Mouse (Mus musculus): ENCODE measurements around the gene Tcte3. TPM values are rescaled to one million over a fixed set of nuclear protein-coding genes. Genes with fewer than 3 reads are reported as not detected.
"Not testable (repeated sequence)": the region's sequence is repeated elsewhere in the genome, so short reads cannot be mapped to it uniquely, and the experiment has no call there.

Tcte3 gene
- polyA plus RNA-seq, 1 experiment from 2014 or later: not detected

DNA sequence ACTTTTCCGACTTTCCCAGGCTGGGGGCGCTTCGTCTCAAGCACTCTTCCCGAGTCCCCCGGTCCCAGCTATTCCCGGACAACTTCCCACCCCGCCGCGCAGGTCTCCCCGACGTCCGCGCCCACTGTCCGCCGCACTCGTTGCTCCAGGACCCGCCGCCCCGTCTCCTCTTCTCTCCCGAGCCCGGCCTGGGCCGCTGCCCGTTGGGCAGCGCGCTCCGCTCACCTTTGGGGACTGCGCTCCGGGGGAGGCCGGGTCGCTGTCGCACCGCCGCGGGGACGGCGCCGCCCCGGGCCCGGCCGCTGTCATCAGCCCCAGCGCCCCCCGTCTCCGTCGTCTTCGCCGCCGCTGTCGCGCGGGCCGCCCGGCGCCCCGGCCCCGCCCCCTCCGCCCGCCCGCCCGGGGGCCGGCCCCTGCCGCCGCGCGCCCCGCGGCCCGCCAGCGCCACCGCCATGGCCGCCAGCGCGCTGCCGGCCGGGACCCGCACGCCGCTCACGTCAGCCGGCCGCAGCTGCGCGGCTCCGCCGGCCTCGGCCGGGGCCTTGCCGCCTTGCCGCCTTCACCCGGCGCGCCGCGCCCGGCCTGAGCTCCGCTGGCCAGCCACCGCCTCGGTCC, 17.3 kb downstream of the Tcte3 start:
- H3K27me3 ChIP-seq (replicated peaks; ENCODE audit: control insufficient read depth, insufficient read depth, low read length); H3K9me3 ChIP-seq (ENCODE audit: control insufficient read depth, low read length); H3K9ac ChIP-seq (ENCODE audit: low read depth, low read length); H3K36me3 ChIP-seq (ENCODE audit: control insufficient read depth, insufficient read depth, low read length); H3K4me2 ChIP-seq (ENCODE audit: low read depth, low read length); H3K27ac ChIP-seq (replicated peaks; ENCODE audit: low read depth, low read length); DNase-seq (ENCODE audit: low spot score); H3K4me3 ChIP-seq (ENCODE audit: low read depth, low read length); H3K4me1 ChIP-seq (ENCODE audit: control insufficient read depth, insufficient read depth, low read length): not testable (repeated sequence)
- no CpG with 5 or more reads among the region's 97 CpGs for WGBS
- peak; percentile 79 for ATAC-seq (ENCODE audit: low read depth)

DNA sequence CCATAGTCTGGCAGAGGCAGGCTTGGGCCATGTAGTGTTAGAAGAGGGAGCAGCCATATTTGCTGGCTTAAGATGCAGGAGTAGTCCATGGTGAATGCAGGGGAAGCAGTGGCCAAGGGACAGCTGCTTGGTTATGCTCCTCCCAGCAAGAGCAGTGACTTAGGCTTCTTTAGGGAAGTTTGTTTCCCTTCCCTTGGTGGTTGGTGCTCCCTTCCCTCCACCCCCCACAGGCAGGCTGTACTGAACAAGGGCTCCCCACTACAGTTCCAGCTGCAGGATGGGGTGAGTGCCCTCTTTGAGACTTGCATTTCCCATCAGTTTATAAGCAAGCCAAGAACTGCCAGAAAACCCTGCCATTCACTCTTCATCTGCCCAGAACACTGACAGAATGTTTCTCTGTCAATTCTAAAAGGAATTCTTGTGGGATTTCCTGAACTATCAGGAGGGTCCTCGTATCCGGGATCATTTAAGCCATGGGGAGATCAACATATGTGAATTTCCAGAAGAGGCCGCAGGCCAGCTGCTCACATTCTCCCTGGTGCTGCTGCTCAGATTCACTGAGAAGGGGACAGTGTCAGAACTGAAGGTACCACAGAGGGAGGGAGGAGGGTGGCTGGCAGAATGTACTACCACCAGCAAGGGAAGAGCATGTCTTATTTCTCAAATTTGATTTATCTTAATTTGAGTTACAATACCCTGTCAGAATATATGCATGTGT, 19.6 kb downstream of the Tcte3 start:
- H3K4me1 ChIP-seq (ENCODE audit: control insufficient read depth, insufficient read depth, low read length); H3K27me3 ChIP-seq (replicated peaks; ENCODE audit: control insufficient read depth, insufficient read depth, low read length); H3K4me3 ChIP-seq (ENCODE audit: low read depth, low read length); H3K27ac ChIP-seq (replicated peaks; ENCODE audit: low read depth, low read length); H3K4me2 ChIP-seq (ENCODE audit: low read depth, low read length); DNase-seq (ENCODE audit: low spot score); ATAC-seq (ENCODE audit: low read depth); H3K9ac ChIP-seq (ENCODE audit: low read depth, low read length); H3K36me3 ChIP-seq (ENCODE audit: control insufficient read depth, insufficient read depth, low read length); H3K9me3 ChIP-seq (ENCODE audit: control insufficient read depth, low read length): not testable (repeated sequence)
- WGBS: 69% methylated on average over 3 of the region's 3 CpGs

DNA sequence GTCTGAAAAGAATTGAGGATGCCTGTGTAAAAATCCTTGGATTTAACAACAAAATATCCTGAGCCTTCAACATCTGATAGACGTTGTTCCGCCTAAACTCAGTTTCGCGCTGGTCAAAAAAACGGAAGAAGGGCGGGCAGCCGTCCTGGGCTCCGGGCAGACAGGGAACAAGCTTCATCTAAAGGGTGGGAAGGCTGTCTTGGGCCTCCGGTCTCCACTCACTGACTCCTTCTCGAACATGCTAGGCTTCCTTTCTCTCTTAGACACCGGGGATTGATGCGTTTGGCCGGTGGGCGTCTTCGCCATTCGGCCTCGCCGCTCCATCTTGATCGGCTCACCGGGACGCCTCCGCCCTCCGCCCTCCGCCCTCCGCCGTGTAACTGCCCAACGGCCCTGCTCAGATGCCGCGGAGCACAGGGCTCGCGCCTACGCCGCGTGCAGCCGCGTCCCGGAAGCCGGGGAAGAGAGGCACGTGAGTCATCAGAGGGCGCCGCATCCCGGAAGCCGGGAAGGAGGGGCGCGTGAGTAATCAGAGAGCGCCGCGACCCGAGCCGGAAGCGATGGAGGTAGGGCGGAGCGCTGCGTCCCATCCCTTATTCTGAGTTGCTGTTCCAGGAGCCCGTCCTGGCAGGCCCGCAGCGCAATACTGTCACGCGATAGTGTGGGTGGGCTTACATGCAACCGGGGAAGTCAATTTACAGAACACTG, 31.4 kb downstream of the Tcte3 start, which contains the start of gene Gm3435:
Gene Gm3435, plus strand, starts transcription at position 471 of the 708 bp plus-strand sequence.
- H3K27ac ChIP-seq (replicated peaks; ENCODE audit: low read depth, low read length); H3K4me2 ChIP-seq (ENCODE audit: low read depth, low read length); H3K9ac ChIP-seq (ENCODE audit: low read depth, low read length); H3K9me3 ChIP-seq (ENCODE audit: control insufficient read depth, low read length); H3K36me3 ChIP-seq (ENCODE audit: control insufficient read depth, insufficient read depth, low read length); H3K4me3 ChIP-seq (ENCODE audit: low read depth, low read length); DNase-seq (ENCODE audit: low spot score); H3K4me1 ChIP-seq (ENCODE audit: control insufficient read depth, insufficient read depth, low read length); H3K27me3 ChIP-seq (replicated peaks; ENCODE audit: control insufficient read depth, insufficient read depth, low read length): not testable (repeated sequence)
- peak; percentile 98 for ATAC-seq (ENCODE audit: low read depth)
- no CpG with 5 or more reads among the region's 60 CpGs for WGBS

DNA sequence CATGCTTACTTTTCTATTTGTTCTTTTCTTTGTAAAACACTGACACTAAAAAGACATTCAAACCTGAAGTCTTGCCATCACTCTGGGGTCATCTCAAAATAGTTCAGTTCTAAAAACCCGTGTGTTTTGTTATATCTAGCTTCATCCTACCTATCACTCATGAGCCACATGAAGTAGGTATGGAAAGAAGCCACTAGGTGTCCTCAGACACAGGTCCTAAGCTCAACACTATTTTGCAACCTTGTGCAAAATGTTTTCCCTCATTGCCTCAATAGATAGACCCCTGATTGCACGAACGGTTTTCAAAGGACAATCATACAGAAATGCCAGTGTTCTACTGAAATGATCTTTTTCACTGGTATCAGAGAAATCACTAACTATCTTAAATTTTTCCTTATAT, 32.2 kb downstream of the Tcte3 start:
- H3K9me3 ChIP-seq (ENCODE audit: control insufficient read depth, low read length); H3K4me3 ChIP-seq (ENCODE audit: low read depth, low read length); H3K9ac ChIP-seq (ENCODE audit: low read depth, low read length); H3K27ac ChIP-seq (replicated peaks; ENCODE audit: low read depth, low read length); H3K27me3 ChIP-seq (replicated peaks; ENCODE audit: control insufficient read depth, insufficient read depth, low read length); H3K4me1 ChIP-seq (ENCODE audit: control insufficient read depth, insufficient read depth, low read length); DNase-seq (ENCODE audit: low spot score); ATAC-seq (ENCODE audit: low read depth); H3K36me3 ChIP-seq (ENCODE audit: control insufficient read depth, insufficient read depth, low read length); H3K4me2 ChIP-seq (ENCODE audit: low read depth, low read length): not testable (repeated sequence)
- whole genome bisulfite sequencing: no CpG with 5 or more reads among the region's 3 CpGs

DNA sequence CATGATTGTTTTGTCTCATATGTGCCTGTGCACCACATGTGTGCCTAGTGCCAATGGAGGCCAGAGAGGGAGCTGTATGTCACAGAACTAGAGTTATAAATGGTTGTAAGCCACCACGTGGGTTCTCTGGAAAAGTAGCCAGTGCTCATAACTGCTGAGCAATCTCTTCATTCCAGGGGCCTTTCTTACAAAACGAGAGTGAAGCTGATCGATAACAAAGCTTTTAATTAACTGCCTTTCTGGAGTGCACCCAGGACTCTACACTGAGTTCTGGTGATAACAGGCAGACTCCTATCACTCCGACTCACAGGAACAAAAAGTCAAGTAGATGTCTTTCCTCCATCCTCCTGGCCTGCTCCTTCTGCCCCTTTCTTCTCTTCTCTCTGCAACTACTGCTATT, 41.2 kb downstream of the Tcte3 start:
- not testable (repeated sequence) for H3K4me3 ChIP-seq (ENCODE audit: low read depth, low read length); ATAC-seq (ENCODE audit: low read depth)
- no CpG with 5 or more reads among the region's 4 CpGs for WGBS

DNA sequence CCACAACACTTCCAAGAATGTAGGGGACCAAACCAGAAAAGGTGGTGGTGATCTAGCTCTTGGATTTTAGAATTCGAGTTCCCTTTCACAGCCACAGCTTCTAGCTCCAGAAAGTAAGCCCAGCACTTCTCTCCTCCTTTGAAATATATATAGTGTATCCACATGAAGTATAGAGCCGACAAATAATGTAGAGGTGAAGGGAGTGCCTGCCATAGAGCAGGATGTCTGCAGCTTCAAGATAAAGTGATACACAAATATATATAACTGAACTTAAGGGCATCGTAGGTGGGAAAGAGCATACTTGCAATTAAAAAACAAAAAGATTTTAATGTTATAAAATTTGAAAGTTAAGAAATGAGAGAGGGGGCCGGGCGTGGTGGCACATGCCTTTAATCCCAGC, 47.1 kb downstream of the Tcte3 start:
- H3K27ac ChIP-seq (replicated peaks; ENCODE audit: low read depth, low read length); H3K36me3 ChIP-seq (ENCODE audit: control insufficient read depth, insufficient read depth, low read length); H3K4me2 ChIP-seq (ENCODE audit: low read depth, low read length); ATAC-seq (ENCODE audit: low read depth); H3K9me3 ChIP-seq (ENCODE audit: control insufficient read depth, low read length); H3K4me3 ChIP-seq (ENCODE audit: low read depth, low read length); H3K4me1 ChIP-seq (ENCODE audit: control insufficient read depth, insufficient read depth, low read length); H3K27me3 ChIP-seq (replicated peaks; ENCODE audit: control insufficient read depth, insufficient read depth, low read length); H3K9ac ChIP-seq (ENCODE audit: low read depth, low read length); DNase-seq (ENCODE audit: low spot score): not testable (repeated sequence)
- no CpG with 5 or more reads among the region's 5 CpGs for WGBS

More for the DNA sequence above, 41.2 kb downstream of the Tcte3 start:
- not testable (repeated sequence) for H3K4me1 ChIP-seq (ENCODE audit: control insufficient read depth, insufficient read depth, low read length); H3K27me3 ChIP-seq (replicated peaks; ENCODE audit: control insufficient read depth, insufficient read depth, low read length); H3K27ac ChIP-seq (replicated peaks; ENCODE audit: low read depth, low read length); H3K4me2 ChIP-seq (ENCODE audit: low read depth, low read length); H3K9ac ChIP-seq (ENCODE audit: low read depth, low read length); H3K36me3 ChIP-seq (ENCODE audit: control insufficient read depth, insufficient read depth, low read length); DNase-seq (ENCODE audit: low spot score); H3K9me3 ChIP-seq (ENCODE audit: control insufficient read depth, low read length)

DNA sequence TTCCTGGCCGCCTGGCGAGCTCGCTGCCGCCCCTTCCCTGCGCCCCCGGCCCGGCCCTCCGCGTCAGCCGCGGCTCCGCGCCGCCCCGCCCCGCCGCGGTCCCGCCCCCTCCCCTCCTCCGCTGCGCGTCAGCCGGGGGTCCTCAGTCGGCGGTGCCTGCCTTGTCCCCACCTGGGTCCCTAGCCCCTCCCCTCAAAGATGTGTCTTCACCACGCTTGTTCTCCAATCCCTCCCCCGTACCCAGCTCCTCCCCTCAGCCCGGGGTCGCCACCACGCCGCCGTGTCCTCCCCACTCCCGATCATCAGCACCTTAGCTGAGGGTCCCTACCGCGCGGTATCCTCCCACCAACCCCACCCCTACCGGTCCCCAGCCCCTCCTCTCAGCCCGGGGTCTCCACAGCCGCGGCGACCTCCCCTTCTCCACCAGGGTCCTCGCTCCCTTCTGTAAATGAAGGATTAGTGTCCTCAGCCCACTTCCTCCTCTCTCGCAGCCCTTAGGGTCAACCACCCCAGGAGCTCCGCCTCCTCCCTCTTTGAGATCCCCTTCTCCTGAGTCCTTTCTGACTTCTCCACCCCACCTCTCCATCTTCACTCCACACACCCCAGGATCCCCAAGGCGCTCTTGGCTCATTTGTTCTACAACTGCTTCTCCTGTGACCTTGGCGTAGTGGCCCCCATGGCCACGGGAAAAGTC, 48.0 kb downstream of the Tcte3 start:
- not testable (repeated sequence) for H3K4me1 ChIP-seq (ENCODE audit: control insufficient read depth, insufficient read depth, low read length); H3K27me3 ChIP-seq (replicated peaks; ENCODE audit: control insufficient read depth, insufficient read depth, low read length); H3K4me2 ChIP-seq (ENCODE audit: low read depth, low read length); H3K4me3 ChIP-seq (ENCODE audit: low read depth, low read length); H3K9ac ChIP-seq (ENCODE audit: low read depth, low read length); H3K27ac ChIP-seq (replicated peaks; ENCODE audit: low read depth, low read length); H3K36me3 ChIP-seq (ENCODE audit: control insufficient read depth, insufficient read depth, low read length); DNase-seq (ENCODE audit: low spot score); H3K9me3 ChIP-seq (ENCODE audit: control insufficient read depth, low read length)
- WGBS: no CpG with 5 or more reads among the region's 47 CpGs
- peak; percentile 91 for ATAC-seq (ENCODE audit: low read depth)

DNA sequence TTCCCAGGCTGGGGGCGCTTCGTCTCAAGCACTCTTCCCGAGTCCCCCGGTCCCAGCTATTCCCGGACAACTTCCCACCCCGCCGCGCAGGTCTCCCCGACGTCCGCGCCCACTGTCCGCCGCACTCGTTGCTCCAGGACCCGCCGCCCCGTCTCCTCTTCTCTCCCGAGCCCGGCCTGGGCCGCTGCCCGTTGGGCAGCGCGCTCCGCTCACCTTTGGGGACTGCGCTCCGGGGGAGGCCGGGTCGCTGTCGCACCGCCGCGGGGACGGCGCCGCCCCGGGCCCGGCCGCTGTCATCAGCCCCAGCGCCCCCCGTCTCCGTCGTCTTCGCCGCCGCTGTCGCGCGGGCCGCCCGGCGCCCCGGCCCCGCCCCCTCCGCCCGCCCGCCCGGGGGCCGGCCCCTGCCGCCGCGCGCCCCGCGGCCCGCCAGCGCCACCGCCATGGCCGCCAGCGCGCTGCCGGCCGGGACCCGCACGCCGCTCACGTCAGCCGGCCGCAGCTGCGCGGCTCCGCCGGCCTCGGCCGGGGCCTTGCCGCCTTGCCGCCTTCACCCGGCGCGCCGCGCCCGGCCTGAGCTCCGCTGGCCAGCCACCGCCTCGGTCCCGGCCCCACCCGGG, 48.7 kb downstream of the Tcte3 start:
- peak; percentile 79 for ATAC-seq (ENCODE audit: low read depth)

More for the DNA sequence above, 48.7 kb downstream of the Tcte3 start:
- H3K9ac ChIP-seq (ENCODE audit: low read depth, low read length); H3K4me2 ChIP-seq (ENCODE audit: low read depth, low read length); H3K9me3 ChIP-seq (ENCODE audit: control insufficient read depth, low read length); H3K4me3 ChIP-seq (ENCODE audit: low read depth, low read length); H3K27me3 ChIP-seq (replicated peaks; ENCODE audit: control insufficient read depth, insufficient read depth, low read length); H3K4me1 ChIP-seq (ENCODE audit: control insufficient read depth, insufficient read depth, low read length); DNase-seq (ENCODE audit: low spot score); H3K36me3 ChIP-seq (ENCODE audit: control insufficient read depth, insufficient read depth, low read length); H3K27ac ChIP-seq (replicated peaks; ENCODE audit: low read depth, low read length): not testable (repeated sequence)
- no CpG with 5 or more reads among the region's 98 CpGs for WGBS

Measured in embryonic facial prominence, embryonic 14.5 days (tissue).